Mouse (Mus musculus): ENCODE measurements at regions not wholly inside any gene's neighbourhood (a gene's known extent, or its start where the extent isn't known, plus 50 kb on each side); places are given as distances from the start of the nearest gene placed in this dataset.

DNA sequence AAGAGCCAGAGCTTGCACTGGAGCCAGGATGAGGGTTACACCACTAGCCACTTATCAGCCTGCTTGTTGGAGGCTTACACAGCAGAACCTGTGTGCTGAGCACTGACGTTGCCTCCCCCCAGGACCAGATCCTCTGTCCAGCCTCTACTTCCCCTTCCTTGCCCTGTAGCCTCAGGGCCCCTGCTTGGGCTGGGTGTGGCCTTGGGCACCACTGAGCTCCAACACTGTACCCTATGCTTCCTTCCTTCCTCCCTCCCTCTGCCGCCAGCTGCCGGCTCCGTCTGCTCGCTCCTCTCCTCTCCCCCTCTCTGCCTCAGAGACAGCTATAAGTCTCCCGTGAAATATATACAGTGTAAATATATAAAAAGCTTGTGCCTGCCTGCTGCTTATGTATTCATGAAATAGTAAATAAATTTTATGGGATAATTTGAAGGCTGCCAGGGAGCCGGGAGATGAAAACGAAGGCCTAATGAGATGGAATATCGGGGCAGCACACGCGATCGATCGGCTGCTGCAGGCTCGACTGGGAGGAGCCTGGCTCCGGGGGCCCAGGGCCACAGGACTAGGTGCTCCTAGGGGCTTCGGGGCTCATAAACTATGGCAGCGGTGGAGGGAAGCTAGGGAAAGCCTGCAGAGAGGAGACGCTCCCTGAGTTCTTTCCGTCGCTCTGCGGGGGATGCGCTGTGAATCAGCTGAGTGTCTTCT is 135.6 kb downstream of the Rbm19 start:
- DNase-seq = peak; percentile 10

DNA sequence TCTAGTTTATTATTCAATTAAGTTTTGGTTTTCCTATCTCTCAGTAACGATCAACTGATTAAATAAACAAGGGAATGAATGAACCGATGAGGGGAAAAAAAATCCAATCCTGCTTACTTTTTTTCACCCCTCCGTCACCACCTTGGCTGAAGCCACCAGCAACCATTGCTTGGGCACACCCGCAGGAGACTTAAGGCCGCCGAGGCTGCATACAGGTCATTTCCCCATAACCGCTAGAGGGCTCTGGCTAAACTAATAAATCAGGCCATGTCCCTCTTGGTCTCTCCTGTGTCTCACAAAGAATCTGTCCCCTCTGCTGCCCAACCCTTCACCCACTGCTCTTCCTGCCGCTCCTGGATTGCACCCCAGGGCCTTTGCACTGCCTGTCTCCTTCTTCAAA is 136.3 kb downstream of the Rbm19 start:
- no peak for DNase-seq

DNA sequence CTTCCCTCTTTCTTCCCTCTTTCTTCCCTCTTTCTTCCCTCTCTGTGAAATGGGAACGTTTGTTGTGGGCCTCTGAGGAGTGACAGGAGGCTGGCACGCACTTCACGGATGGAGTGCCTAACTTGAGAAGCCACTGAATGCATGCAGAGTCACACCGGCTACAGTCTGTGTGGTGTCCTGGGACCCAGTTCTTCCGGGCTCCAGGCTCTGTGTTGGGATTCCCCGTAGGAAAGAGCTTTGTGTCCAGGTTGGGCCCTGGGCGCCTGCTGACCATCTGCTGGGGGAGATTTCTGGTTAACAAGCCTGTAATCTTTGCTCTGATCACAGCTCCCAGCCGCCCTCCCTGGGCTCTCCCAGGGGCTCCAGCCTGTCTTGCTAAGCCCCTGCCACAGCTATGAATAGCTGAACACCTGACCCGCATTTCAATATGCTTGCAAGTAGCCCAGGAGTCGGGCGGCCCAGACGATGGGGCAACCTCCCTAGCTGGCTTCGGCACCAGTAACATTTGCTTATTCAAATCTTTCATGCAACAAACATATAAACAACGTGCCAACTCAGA is 146.5 kb downstream of the Rbm19 start:
- DNase-seq = no peak

DNA sequence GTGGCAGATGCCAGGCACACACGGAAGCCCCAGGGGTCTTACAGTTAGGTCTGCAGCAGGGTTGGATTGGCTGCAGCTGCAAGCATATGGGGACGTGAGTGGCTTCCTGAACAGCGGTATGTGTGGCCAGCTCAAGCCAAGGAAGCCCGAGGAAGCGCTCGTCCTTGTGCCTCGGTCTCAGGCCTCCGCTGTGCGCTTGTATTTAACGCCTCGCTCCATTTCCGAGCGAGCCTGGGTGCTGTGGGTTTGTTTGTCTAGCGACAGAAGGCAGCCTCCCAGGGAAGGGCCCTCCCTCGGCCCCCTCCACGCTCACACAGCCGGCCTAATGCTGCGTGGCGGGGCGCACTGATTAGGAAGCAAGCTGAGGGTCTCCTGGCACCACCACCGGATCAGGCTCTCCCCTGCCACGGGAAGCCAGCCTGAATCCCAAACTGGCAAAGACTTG is 153.2 kb downstream of the Rbm19 start:
- DNase-seq = no peak

DNA sequence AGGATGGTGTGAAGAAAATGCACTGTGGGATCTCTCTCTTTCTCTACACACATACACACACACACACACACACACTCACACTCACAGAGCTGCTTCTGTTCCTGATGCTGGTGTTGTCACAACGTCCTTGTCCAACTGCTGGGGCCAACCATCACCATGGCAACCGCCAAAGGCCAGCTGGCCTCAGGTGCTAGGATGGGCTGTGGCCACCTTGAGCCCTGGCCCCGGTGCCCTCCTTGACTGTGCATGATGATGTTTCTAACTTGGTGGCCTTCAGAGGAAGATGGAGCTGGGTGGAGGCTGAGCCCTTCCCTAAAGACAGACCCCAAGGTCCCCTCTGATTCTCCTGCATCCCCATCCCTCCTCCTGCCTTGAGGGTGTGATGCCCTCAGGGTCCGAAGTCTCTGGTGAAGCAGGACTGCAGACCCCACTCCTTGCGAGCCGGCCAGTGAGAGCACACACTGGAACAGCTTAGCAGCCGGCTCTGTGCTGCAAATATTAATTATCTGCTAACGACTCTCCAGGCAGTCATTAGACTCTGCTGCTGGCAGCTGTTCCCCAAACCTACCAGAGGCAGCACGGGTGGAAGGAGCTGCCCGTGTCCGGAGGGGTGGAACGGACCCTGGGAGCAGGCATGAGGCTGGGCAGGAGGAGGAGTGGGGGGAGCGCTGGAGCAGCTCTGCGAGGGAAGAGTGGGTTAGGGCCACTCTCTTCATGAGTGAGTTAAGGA is 154.8 kb downstream of the Rbm19 start:
- no peak for DNase-seq

DNA sequence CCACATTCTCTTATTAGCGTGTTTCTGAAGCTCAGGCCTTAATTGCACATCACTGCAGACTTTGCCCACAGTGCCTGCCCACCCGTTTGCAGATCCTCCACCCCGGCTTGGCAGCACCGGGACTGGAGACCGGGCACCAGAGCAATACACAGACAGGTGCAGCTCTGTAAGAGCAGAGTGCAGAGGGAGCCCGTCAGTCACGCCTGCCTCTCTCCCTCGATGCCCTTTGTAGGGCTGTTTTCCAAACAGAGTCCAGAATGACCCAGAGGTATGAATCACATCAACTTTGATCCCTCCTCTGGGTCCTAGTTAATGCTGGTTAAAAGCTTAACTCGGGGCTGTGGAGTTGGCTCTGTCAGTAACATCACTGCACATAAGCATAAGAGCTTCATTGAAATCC is 155.3 kb upstream of the Lhx5 start:
- DNase-seq = no peak

DNA sequence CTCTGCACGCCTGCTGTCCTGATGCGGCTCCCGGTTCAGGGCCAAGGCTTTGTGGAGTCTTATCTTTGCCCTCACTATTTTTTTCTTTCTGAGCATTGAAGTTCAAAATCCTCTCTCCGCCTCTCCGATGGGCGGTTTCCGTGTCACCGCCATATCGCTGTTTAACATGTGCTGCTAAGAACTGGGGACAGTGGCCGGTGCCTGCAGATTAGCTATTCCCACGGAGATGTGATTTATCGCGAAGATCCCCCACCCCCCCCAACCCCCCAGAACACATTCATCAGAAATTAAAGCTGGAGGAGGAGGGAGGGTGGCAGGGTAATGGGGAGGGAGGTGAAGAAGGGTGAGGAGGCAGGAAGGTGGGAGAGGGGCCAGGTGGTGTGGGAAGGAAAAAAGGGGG is 151.2 kb upstream of the Lhx5 start:
- no peak for DNase-seq

DNA sequence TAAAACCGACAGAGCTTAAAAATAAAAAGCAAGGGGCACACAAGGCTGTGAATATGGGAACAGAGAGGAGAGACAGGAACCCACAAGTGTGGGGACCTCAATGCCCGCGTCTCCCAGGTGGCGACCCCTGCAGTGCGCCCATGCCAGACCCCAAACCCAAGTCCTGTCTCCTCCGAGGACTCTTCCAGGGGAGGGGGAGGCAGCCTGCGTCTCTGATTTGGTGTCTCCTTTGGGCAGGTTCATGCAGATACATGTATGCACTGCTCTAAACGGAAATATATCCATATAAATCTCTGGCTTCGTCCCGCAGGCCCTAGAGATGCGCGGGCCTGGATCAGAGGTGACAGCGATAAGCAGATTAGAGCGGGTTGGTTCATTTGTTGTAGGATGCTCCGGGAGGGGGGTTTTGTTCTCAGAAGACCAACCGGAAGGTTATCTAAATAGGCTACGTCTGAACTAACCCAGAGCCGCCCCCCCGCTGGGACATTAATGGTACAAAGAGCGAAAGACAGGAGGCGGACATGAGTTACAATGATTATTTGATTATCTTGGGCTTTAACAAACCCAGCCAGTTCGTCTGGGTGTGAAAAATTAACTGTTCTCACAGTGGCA is 150.4 kb upstream of the Lhx5 start:
- no peak for DNase-seq

DNA sequence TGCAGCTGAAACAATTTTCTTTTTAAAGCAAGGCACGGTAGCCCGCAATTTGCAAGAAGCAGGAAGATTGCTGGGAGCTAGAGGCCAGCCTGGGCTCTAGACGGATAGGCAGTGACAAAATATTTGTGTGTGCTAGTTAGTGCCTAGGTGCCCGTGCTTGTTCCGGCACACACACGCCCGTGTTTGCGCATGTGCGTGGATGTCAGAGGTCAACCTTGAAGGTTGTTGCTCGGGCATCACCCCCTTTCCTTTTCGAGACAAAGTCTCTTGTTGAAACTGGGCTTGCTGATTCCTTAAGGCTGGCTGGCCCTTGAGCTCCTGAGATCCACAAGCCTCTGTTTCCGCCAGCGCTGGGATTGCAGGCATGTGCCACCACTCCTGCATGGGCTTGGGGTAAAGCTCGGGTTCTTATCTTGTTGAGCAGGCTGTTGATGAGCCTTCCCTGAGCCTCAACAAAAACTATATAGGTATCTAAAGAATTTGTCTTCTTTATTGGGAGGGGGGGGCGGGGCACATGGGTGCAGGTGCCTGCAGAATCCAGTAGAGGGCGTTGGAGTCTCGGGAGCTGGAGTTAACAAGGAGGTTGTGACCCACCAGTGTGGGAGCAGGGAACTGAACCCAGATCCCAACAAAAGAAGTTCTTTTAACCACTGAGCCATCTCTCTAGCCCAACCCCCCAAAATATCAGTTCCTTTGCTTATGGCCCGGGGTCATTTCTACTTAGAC is 149.5 kb upstream of the Lhx5 start:
- no peak for DNase-seq

DNA sequence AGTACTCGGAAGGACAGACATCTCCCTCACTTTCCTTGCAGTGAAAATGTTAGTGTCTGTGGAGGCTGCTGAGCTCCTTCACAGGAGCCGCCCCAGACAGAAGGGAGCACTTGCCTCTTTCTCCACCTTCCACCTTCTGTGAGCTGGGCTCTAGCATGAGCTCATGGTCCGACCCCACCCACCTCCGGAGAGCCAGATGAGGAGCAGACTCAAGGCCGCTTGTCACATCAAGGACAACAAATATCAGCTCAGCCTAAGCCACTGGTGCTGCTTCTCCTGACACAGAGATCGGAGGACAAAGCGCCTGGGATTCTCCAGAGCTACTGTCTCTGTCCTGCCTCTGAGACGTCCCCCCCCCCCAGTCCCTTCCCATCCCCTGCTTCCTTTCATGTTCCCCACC is 146.9 kb upstream of the Lhx5 start:
- DNase-seq = no peak

DNA sequence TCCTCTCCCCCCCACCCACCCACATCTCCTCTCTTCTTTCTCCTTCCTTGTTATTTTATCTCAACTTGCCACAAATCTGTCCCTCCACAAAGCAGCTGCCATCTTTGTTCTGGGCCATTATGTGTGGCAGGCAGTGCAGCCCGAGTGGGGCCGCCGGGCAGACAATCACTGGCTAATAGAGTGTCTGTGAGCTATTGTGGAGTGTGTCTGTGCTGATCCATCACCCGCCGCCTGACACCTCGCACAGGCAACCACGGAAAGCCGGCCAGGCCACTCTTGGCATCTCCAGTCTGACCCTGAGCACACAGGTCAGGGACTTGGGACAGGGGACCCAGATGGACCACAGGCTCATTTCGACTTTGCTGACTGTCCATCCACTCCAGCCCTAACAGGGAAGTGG is 146.5 kb upstream of the Lhx5 start:
- no peak for DNase-seq

DNA sequence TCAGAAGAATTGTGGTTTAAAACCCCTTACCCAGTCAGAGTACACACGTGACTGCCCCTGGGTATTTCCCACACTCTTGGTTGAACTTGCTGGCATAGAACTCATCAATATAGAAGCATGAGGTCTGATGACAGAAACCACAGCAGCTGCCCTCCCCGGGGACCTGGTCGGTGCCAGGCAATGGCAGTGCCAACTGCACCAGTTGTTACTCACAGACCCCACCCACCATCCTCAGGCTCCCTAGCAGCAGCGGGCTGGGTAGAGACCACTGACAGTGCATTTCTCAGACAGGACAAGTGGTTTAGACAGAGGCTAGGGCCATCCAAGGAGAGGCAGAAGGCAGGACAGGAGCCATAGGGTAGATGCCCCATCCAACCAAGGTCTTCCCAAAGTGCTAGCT is 144.7 kb upstream of the Lhx5 start:
- no peak for DNase-seq

DNA sequence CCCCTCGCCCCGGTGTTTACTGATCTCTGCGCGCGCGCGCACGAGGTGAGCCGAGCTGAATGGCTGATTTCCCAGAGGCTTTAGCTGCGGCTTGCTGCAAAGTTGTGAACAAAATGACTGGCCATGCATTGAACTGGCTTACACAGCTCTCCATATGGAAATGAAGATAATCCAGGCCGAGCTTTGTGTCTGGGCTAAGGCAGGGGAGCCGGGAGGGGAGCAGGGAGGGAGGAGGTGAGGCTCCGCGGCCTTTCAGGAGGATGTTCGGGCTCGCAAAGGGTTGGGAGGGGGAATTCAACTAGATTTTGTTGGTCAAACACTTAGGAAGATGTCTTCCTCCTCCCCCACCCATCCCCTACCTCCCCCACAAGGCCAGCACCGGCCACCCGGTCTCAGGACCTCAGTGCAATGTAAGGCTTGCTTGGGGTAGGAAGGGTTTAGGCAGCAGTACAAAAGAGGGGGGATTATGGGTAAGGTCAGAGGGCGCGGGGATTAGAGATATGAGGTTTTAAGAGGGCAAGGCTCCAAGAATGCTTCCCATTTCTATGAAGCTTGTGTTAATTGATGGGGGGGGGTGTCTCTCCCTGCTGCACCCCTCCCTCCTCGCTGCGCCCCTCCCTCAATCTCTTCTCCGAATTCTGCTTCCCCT is 143.3 kb upstream of the Lhx5 start:
- DNase-seq = no peak

DNA sequence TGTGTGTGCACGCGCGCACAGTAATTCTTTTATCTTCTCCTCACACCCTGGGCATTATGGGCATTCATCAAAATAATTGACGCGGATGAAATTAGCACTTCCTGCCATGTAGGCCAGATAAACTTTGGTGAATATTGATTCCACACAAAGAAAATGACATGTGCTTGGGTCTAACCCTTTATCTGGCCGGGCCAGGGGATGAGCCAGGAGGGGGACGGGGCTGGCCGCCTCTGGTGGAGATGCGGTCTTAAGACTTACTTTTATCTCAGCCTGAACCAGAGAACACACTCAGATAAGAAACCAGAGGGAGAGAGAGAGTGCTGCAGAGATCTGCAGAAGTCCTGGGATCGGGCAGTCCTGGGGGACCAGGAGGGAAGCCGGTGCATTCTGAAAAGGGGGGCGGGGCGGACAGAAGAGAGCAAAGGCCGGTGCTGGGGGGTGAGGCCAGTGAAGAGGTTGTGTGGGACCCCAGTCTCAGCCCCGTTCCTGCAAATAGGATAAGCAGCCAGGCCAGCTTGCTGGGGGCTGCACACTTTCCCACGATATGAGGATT is 136.9 kb upstream of the Lhx5 start:
- no peak for DNase-seq

DNA sequence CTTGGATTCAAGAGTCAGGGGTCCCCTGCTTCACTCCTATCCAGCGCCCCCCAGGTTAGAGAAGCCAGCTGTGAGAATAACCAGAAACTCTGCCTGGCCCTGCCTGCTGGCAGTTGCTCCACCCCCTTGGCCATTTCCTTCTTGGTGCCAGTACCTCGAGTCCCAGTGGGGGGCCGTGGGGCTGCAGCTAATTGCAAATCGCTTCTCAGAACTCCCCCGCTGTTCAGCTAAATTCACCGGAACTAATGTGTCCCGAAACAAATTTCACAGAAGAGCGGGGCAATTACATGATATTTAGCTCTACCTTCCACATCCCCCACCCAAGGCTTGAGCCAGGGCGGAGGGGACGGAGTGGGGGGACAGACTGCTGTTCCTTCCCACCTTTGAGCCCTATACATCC is 134.3 kb upstream of the Lhx5 start:
- DNase-seq = no peak

DNA sequence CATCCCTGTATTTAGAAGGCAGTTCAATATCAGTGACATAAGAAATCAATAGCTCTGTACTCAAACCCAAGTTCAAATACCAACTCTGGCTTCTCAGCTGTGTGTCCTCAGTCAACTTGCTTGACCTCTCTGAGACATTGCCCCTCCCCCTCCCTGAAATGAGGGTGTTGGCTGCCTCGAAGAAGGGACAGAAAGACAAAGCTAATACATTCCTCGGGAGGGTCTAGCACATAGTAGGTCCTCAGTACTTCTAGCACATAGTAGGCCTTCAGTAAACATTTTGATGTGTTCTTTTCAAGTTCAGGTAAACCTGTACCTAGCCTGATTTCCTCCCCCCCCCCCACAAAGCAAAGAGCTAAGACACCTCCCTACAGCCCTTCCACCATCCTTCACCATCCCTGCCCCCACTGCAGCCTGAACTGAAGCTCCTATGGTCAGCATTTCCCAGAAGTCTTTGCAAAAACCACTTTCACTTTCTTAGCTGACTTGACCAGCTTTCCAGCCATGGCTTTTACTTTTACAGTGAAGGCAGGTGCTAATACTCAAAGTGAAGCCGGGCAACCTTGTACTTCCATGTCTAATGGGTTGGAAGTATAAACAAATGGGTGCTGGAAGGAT is 133.7 kb upstream of the Lhx5 start:
- DNase-seq = no peak

DNA sequence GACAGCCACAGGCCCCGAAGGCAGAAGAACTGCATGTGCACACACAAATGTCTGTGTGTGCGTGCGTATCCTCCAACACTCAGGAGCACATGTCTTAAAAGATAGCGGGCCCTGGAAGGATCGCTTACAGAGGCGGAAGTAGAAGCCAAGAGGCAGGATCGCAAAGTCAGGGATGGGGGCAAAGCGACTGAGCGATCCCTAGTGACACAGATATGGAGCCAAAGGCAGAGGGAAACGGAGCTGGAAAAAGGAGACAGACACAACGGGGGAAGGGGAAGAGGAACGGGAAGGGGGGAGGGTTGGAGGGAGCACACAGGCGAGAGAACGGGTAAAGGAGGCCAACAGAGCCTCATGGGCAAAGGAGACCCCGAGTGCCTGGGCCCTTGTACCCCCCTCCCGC is 129.8 kb upstream of the Lhx5 start:
- DNase-seq = no peak

DNA sequence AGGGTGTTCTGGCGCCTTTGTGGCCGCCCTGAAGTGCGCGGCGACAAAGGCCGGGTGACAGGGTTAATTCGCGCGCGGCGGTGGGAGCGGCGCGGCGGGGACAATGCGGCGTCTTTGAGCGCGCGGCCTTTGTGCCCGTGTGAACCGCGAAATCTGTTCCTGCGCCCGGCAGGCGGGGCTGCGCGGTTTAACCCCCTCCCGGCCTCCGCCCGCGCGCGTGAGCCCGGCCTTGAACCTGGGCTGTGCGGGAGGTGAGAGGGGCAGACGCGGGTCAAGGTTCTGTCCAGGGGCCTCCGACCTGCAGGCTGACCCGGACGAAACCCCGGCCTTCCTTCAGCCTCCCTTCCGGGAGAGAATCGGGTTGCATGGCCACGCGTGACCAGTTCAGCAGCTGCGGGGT is 129.2 kb upstream of the Lhx5 start:
- no peak for DNase-seq

DNA sequence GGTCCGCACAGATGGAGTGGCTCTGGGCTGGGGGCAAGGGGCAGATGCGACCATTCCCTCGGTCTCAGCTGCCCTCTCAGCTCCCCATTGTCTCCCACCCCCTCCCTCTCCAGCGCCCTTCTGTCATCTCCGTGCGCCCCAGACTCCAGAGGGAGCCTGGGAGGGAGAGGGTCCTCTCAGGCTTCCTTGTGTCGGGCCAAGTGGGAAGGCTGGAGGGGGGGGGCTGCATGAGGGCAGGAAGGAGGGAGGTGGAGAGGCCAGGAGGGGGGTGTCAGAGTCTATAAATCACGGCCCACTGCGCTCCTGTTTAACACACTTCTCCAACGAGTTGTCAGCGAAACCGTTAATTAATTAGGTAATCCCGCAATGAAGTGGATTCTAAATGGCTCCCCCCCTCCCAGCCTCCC is 127.2 kb upstream of the Lhx5 start:
- DNase-seq = no peak

DNA sequence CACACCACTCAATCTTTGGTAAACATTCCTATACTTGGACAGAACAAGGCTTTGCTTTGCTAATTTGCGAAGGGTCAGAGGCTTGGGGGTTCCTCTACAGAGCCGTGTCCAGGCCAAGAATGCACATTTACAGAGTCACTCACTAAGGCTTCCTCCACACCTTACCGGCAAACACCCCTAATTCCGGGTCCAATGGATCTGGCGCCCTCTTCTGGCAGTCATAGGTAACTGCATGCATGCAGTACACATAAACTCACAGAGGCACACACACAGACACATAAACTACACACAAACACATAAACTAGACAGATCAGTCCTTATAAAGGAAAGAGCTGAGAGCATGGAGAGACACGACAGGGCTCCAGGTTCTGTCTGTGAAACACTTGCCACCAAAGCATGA is 119.2 kb upstream of the Lhx5 start:
- DNase-seq = no peak

DNA sequence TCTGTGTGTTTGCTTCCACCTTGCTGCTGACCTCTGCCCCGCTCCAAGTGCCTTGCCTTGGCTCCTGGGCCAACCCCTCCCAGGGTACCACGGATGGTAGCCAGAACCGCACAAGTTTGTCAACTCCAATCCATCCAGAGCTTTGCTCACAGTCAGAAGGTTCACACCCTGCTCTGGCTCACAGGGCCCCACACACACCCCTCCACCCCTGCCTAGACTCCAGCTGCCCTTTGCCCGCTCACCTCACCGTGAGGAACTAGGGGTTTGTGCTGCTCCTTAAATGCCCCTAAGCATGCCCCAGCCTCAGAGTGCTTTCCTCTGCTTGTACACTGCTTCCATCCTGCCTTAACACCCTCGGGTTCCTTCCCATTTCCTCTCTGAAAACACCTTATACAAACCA is 117.5 kb upstream of the Lhx5 start:
- no peak for DNase-seq

DNA sequence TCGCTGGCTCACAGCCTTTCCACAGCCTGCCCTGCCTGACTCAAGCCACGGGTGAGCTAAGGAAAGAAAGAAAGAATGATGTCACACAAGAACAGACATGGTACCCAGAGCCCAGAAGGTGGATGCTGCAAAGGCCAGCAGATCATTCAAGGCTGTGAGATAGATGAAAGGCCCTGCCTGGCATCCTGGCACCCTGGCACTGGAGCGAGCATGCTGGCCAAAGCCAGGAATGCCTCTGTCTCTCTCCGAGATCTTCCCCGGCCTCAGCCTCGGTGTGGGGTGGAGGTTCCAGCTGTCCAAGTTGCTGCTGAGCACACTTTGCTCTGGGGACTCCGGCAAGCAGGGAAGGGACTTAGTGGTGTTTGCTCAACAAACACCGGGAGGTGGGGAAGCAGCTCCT is 116.4 kb upstream of the Lhx5 start:
- DNase-seq = no peak

Measured in liver (tissue).